Mouse (Mus musculus): Measurements from ENCODE around the gene Sirt6. TPM values are rescaled to one million over a fixed set of nuclear protein-coding genes. Genes with fewer than 3 reads are reported as not detected.

Sirt6 gene
- total RNA-seq, 2 experiments from 2014 or later, result 28.9 to 31.4 TPM

- no peak for DNase-seq (ENCODE audit: low spot score in 2 of 2)
Measured at GRCm38 (mm10) chr10:81626101-81626993, 1.2 kb downstream of the Sirt6 start.

- DNase-seq (ENCODE audit: low spot score in 2 of 2), result no peak
Measured at GRCm38 (mm10) chr10:81623441-81623840, 4.2 kb downstream of the Sirt6 start.

GRCm38 (mm10) chr10:81620786-81621185 lies 6.8 kb downstream of the Sirt6 start:
- DNase-seq (ENCODE audit: low spot score in 2 of 2), result no peak

- no peak for DNase-seq (ENCODE audit: low spot score in 2 of 2)
Measured at GRCm38 (mm10) chr10:81619976-81620375, 7.6 kb downstream of the Sirt6 start.

- DNase-seq (ENCODE audit: low spot score in 2 of 2), result no peak
Measured at GRCm38 (mm10) chr10:81615486-81615885, 12.1 kb downstream of the Sirt6 start.

GRCm38 (mm10) chr10:81612779-81613178 lies 14.8 kb downstream of the Sirt6 start:
- no peak for DNase-seq (ENCODE audit: low spot score in 2 of 2)

- no peak for DNase-seq (ENCODE audit: low spot score in 2 of 2)
Measured at GRCm38 (mm10) chr10:81608308-81608707, 19.3 kb downstream of the Sirt6 start.

- DNase-seq (ENCODE audit: low spot score in 2 of 2), result peak; percentile 86 to 91
Measured at GRCm38 (mm10) chr10:81605974-81606751, 21.4 kb downstream of the Sirt6 start, which contains the start of gene BC025920. Gene BC025920, plus strand, starts transcription at chr10:81606270.

GRCm38 (mm10) chr10:81605666-81605973 lies 22.0 kb downstream of the Sirt6 start:
- DNase-seq (ENCODE audit: low spot score in 2 of 2), result no peak

- DNase-seq (ENCODE audit: low spot score in 2 of 2), result peak; percentile 90 to 92
Measured at GRCm38 (mm10) chr10:81604968-81605665, 22.5 kb downstream of the Sirt6 start.

- DNase-seq (ENCODE audit: low spot score in 2 of 2), result no peak
Measured at GRCm38 (mm10) chr10:81604019-81604967, 23.3 kb downstream of the Sirt6 start.

GRCm38 (mm10) chr10:81602741-81603151 lies 24.9 kb downstream of the Sirt6 start:
- DNase-seq (ENCODE audit: low spot score in 2 of 2), result no peak

GRCm38 (mm10) chr10:81601396-81601905 lies 26.1 kb downstream of the Sirt6 start:
- no peak for DNase-seq (ENCODE audit: low spot score in 2 of 2)

GRCm38 (mm10) chr10:81600738-81601203 lies 26.8 kb downstream of the Sirt6 start, which contains the start of gene Tle6:
Gene Tle6, minus strand, starts transcription at chr10:81601073.
- peak; percentile 94 to 95 for DNase-seq (ENCODE audit: low spot score in 2 of 2)

- no peak for DNase-seq (ENCODE audit: low spot score in 2 of 2)
Measured at GRCm38 (mm10) chr10:81600096-81600495, 27.5 kb downstream of the Sirt6 start.

- no peak for DNase-seq (ENCODE audit: low spot score in 2 of 2)
Measured at GRCm38 (mm10) chr10:81599630-81600029, 28.0 kb downstream of the Sirt6 start.

- no peak for DNase-seq (ENCODE audit: low spot score in 2 of 2)
Measured at GRCm38 (mm10) chr10:81598871-81599270, 28.7 kb downstream of the Sirt6 start.

- DNase-seq (ENCODE audit: low spot score in 2 of 2), result no peak
Measured at GRCm38 (mm10) chr10:81598342-81598741, 29.3 kb downstream of the Sirt6 start.

GRCm38 (mm10) chr10:81597137-81597950 lies 30.3 kb downstream of the Sirt6 start:
- DNase-seq (ENCODE audit: low spot score in 2 of 2), result no peak

All from layer of hippocampus, postnatal 10 days (tissue).